Mouse (Mus musculus): ENCODE measurements around the gene Gm27179. TPM values are rescaled to one million over a fixed set of nuclear protein-coding genes. Genes with fewer than 3 reads are reported as not detected.
"Not testable (repeated sequence)": the region's sequence is repeated elsewhere in the genome, so short reads cannot be mapped to it uniquely, and the experiment has no call there.

Gene Gm27179
- polyA plus RNA-seq, 1 experiment from 2014 or later: not detected

DNA sequence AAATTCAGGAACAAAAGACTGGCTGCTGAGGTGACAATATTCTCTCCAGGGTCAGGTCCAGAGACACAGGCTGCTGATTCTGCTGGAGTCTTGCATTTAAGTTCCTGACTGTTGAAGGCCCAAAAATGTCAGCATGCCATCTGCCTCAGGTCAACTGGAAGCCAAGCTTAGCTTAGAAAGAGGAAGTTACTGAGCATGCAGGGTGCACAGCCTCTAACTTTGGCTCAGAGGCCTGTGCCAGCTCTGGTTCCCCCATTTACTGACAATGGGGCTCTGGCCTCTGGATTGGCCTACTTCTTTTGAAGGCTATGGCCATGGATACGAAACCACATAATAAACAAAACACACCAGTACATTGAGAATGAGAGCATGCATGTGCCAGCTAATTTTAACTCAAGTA lies 5.3 kb downstream of the Gm27179 start:
- H3K4me2 ChIP-seq (replicated peaks); H3K27me3 ChIP-seq; H3K4me1 ChIP-seq (replicated peaks); H3K4me3 ChIP-seq (replicated peaks); H3K27ac ChIP-seq; ATAC-seq; H3K9me3 ChIP-seq; H3K9ac ChIP-seq (replicated peaks); H3K36me3 ChIP-seq: not testable (repeated sequence)
- no CpG with 5 or more reads among the region's 1 CpGs for WGBS

DNA sequence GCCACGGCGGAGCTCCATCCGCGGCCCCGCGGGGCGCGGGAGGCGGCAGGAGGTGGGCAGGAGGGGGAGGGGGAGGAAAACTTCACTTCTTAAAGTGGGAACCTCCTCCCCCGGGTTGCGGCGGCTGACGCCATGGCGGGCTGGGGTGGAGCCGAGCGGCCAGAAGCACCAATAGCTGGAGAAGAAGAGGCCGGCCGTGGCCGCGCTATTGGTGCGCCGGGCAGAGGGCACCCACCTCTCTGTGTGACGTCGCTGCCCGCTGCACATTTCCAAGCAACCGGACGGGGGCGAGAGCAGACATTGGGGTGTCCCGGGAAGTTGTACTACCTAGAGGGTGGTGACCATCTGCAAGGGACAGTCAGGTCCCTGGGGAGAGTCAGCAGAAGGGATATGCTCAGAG lies 9.2 kb downstream of the Gm27179 start, which contains the start of gene Gm16867:
TSS of gene Gm16867 (minus strand) at position 189 of the 400 bp plus-strand sequence.
- not testable (repeated sequence) for H3K4me3 ChIP-seq (replicated peaks); H3K4me1 ChIP-seq (replicated peaks); H3K27ac ChIP-seq; H3K27me3 ChIP-seq; H3K4me2 ChIP-seq (replicated peaks); H3K9ac ChIP-seq (replicated peaks); H3K36me3 ChIP-seq; H3K9me3 ChIP-seq
- no CpG with 5 or more reads among the region's 29 CpGs for WGBS
- ATAC-seq: peak; percentile 99

GRCm38 (mm10) chr14:69502440-69503150 lies 9.8 kb downstream of the Gm27179 start:
- not testable (repeated sequence) for H3K4me1 ChIP-seq (replicated peaks); H3K4me3 ChIP-seq (replicated peaks); H3K36me3 ChIP-seq; H3K9ac ChIP-seq (replicated peaks); H3K9me3 ChIP-seq; H3K27me3 ChIP-seq; H3K27ac ChIP-seq; H3K4me2 ChIP-seq (replicated peaks)
- ATAC-seq: peak; percentile 83
- WGBS: no CpG with 5 or more reads among the region's 73 CpGs

DNA sequence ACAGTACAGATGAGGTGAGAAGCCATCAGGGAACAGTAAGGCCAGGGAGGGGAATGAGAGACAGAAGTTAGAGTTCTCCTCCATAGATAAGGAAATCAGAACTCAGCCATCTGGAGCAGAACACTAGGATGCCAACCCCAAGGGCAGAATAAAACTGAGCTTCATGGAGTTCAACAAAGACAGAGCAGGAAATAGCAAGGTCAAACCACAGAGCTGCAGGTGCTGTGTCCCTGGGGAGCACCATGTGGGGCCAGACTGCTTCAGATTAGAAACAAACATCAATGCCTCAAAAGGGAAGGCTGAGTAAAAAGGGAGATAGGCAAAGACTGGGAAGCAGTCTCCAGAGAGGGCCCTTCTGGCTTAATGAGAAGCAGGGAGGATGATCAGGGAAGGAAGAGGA lies 16.1 kb downstream of the Gm27179 start:
- not testable (repeated sequence) for H3K4me2 ChIP-seq (replicated peaks); H3K4me1 ChIP-seq (replicated peaks); H3K27ac ChIP-seq; ATAC-seq; H3K9me3 ChIP-seq; H3K36me3 ChIP-seq; H3K4me3 ChIP-seq (replicated peaks); H3K9ac ChIP-seq (replicated peaks); H3K27me3 ChIP-seq

GRCm38 (mm10) chr14:69494946-69495345 lies 17.4 kb downstream of the Gm27179 start:
- not testable (repeated sequence) for H3K9me3 ChIP-seq; H3K27ac ChIP-seq; ATAC-seq; H3K36me3 ChIP-seq; H3K4me2 ChIP-seq (replicated peaks); H3K27me3 ChIP-seq; H3K4me3 ChIP-seq (replicated peaks); H3K4me1 ChIP-seq (replicated peaks); H3K9ac ChIP-seq (replicated peaks)
- no CpG with 5 or more reads among the region's 2 CpGs for WGBS

- ATAC-seq: not testable (repeated sequence)
These were observed 17.8 kb downstream of the Gm27179 start for GRCm38 (mm10) chr14:69494522-69494921.

GRCm38 (mm10) chr14:69488001-69488400 lies 24.3 kb downstream of the Gm27179 start:
- H3K36me3 ChIP-seq; ATAC-seq; H3K27me3 ChIP-seq; H3K4me2 ChIP-seq (replicated peaks); H3K4me3 ChIP-seq (replicated peaks); H3K4me1 ChIP-seq (replicated peaks); H3K27ac ChIP-seq; H3K9me3 ChIP-seq; H3K9ac ChIP-seq (replicated peaks): not testable (repeated sequence)
- no CpG with 5 or more reads among the region's 10 CpGs for WGBS

More at GRCm38 (mm10) chr14:69494522-69494921, 17.8 kb downstream of the Gm27179 start:
- H3K9me3 ChIP-seq; H3K27me3 ChIP-seq; H3K4me1 ChIP-seq (replicated peaks); H3K36me3 ChIP-seq; H3K27ac ChIP-seq; H3K4me2 ChIP-seq (replicated peaks); H3K9ac ChIP-seq (replicated peaks); H3K4me3 ChIP-seq (replicated peaks): not testable (repeated sequence)
- WGBS: no CpG with 5 or more reads among the region's 3 CpGs

GRCm38 (mm10) chr14:69485466-69486135 lies 26.7 kb downstream of the Gm27179 start:
- not testable (repeated sequence) for ATAC-seq; H3K4me1 ChIP-seq (replicated peaks); H3K9ac ChIP-seq (replicated peaks); H3K36me3 ChIP-seq; H3K27me3 ChIP-seq; H3K9me3 ChIP-seq; H3K4me2 ChIP-seq (replicated peaks); H3K27ac ChIP-seq; H3K4me3 ChIP-seq (replicated peaks)
- WGBS: no CpG with 5 or more reads among the region's 18 CpGs

DNA sequence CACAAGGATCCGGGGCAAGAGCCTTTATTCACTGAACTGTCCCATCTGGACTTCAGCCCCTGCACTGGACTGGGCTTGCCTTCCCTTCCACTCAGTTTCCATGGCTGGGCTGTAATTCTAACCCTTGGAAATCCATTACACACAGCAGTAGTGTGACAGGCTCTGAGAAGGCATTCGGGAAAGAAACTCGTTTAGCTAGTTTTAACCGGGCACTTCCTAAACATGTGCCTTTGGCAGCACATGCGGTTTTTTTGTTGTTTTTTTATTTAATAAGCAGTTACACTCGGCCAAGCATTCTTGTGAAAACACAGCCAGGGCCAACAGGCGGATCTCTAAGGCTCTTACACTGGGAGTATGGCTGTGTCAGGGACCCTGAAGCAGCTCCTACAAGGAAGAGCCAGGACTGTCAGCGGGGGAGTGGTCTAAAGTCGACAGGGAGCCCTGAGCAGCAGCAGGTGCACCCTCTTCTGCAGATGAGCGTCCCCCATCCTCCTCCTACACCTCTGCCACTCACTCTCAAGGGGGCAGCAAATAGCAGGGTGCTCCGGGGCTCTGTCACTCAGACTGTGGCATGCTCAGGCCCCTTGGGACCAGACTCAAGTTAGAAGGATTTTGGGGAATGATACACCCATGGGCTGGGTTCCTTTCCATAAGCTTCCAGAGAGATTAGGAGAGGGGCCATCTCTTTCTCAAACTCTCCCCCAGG lies 38.3 kb downstream of the Gm27179 start:
- ATAC-seq; H3K4me3 ChIP-seq (replicated peaks); H3K4me1 ChIP-seq (replicated peaks); H3K27ac ChIP-seq; H3K9ac ChIP-seq (replicated peaks); H3K36me3 ChIP-seq; H3K4me2 ChIP-seq (replicated peaks); H3K9me3 ChIP-seq; H3K27me3 ChIP-seq: not testable (repeated sequence)
- no CpG with 5 or more reads among the region's 11 CpGs for WGBS

DNA sequence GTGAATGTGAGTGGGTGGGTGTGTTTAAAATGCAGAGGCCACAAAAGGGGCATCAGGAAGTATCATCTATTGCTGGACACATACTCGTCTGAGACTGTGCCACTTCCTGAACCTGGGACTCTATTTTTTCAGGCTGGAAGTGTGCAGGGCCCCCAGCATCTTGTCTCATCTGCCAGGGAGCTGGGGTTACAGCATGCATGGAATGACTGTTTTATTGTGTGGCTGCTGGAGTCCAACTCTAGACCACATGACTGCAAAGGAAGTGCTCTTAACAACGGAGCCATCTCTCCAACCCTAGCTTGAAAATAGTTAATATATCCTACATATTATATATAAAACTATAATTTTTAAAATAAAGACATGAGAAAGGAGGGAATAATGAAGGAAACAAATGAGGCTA lies 39.0 kb downstream of the Gm27179 start:
- not testable (repeated sequence) for H3K27me3 ChIP-seq; ATAC-seq; H3K36me3 ChIP-seq; H3K4me1 ChIP-seq (replicated peaks); H3K4me2 ChIP-seq (replicated peaks); H3K4me3 ChIP-seq (replicated peaks); H3K9me3 ChIP-seq; H3K27ac ChIP-seq; H3K9ac ChIP-seq (replicated peaks)
- no CpG with 5 or more reads among the region's 2 CpGs for whole genome bisulfite sequencing

GRCm38 (mm10) chr14:69470122-69470708 lies 42.1 kb downstream of the Gm27179 start:
- not testable (repeated sequence) for H3K27ac ChIP-seq; H3K4me2 ChIP-seq (replicated peaks); ATAC-seq; H3K9ac ChIP-seq (replicated peaks); H3K36me3 ChIP-seq; H3K27me3 ChIP-seq; H3K9me3 ChIP-seq; H3K4me1 ChIP-seq (replicated peaks); H3K4me3 ChIP-seq (replicated peaks)
- WGBS: no CpG with 5 or more reads among the region's 8 CpGs

GRCm38 (mm10) chr14:69467612-69468366 lies 44.6 kb downstream of the Gm27179 start:
- not testable (repeated sequence) for H3K9me3 ChIP-seq; H3K4me1 ChIP-seq (replicated peaks); H3K27ac ChIP-seq; H3K4me3 ChIP-seq (replicated peaks); H3K9ac ChIP-seq (replicated peaks); H3K36me3 ChIP-seq; ATAC-seq; H3K4me2 ChIP-seq (replicated peaks); H3K27me3 ChIP-seq
- WGBS: no CpG with 5 or more reads among the region's 17 CpGs

Data from midbrain, embryonic 13.5 days (tissue).